Mouse (Mus musculus) frontal cortex, postnatal 10 days (tissue): ENCODE data around the gene Grin2a.
A peak's percentile ranks its signal among the peaks of the same experiment; 100 is the strongest.

Experiments used
- DNase-seq, 2 experiments: peaks; one replicate each; pipeline ENCODE4 v3.0.0; 2022; ENCODE audit warnings: low spot score in 2 of 2, mixed read lengths in 1 of 2

Grin2a gene

GRCm38 (mm10) chr16:9865039-9865438, 130.3 kb downstream of the Grin2a start:
- DNase-seq = no peak

- no peak for DNase-seq
Measured at GRCm38 (mm10) chr16:9857758-9858157, 137.6 kb downstream of the Grin2a start.

GRCm38 (mm10) chr16:9851265-9851988, 143.9 kb downstream of the Grin2a start:
- DNase-seq = no peak

- DNase-seq = no peak
Measured at GRCm38 (mm10) chr16:9841496-9841895, 153.9 kb downstream of the Grin2a start.

GRCm38 (mm10) chr16:9836542-9836941, 158.8 kb downstream of the Grin2a start:
- DNase-seq = no peak

- DNase-seq = no peak
Measured at GRCm38 (mm10) chr16:9834236-9834635, 161.1 kb downstream of the Grin2a start.

GRCm38 (mm10) chr16:9825110-9825483, 170.3 kb downstream of the Grin2a start:
- peak in 1 of 2 experiments; percentile 34 for DNase-seq

GRCm38 (mm10) chr16:9824436-9825109, 170.8 kb downstream of the Grin2a start:
- DNase-seq = no peak

- DNase-seq = no peak
Measured at GRCm38 (mm10) chr16:9823686-9824085, 171.7 kb downstream of the Grin2a start.

- DNase-seq = no peak
Measured at GRCm38 (mm10) chr16:9819508-9819907, 175.9 kb downstream of the Grin2a start.

- DNase-seq = peak; percentile 22 to 26
Measured at GRCm38 (mm10) chr16:9801338-9801737, 194.0 kb downstream of the Grin2a start.

GRCm38 (mm10) chr16:9800221-9800620, 195.1 kb downstream of the Grin2a start:
- no peak for DNase-seq

- no peak for DNase-seq
Measured at GRCm38 (mm10) chr16:9792976-9793375, 202.4 kb downstream of the Grin2a start.

- DNase-seq = no peak
Measured at GRCm38 (mm10) chr16:9786261-9786660, 209.1 kb downstream of the Grin2a start.

GRCm38 (mm10) chr16:9785821-9786220, 209.5 kb downstream of the Grin2a start:
- no peak for DNase-seq

- DNase-seq = no peak
Measured at GRCm38 (mm10) chr16:9768981-9769380, 226.4 kb downstream of the Grin2a start.

- DNase-seq = peak; percentile 32 to 53
Measured at GRCm38 (mm10) chr16:9768356-9768755, 227.0 kb downstream of the Grin2a start.

- no peak for DNase-seq
Measured at GRCm38 (mm10) chr16:9767946-9768345, 227.4 kb downstream of the Grin2a start.

GRCm38 (mm10) chr16:9764086-9764485, 231.3 kb downstream of the Grin2a start:
- no peak for DNase-seq

- DNase-seq = no peak
Measured at GRCm38 (mm10) chr16:9760347-9760746, 235.0 kb downstream of the Grin2a start.

GRCm38 (mm10) chr16:9756849-9757248, 238.5 kb downstream of the Grin2a start:
- DNase-seq = no peak

- DNase-seq = no peak
Measured at GRCm38 (mm10) chr16:9754061-9754460, 241.3 kb downstream of the Grin2a start.

- DNase-seq = no peak
Measured at GRCm38 (mm10) chr16:9753045-9753444, 242.3 kb downstream of the Grin2a start.
